Mouse (Mus musculus) olfactory bulb, adult 2 months (tissue): ENCODE measurements around the gene Mpped1. TPM values are rescaled to one million over a fixed set of nuclear protein-coding genes. Genes with fewer than 3 reads are reported as not detected.
A peak's percentile ranks its signal among the peaks of the same experiment; 100 is the strongest.

Experiments
- H3K27ac ChIP-seq: fragments of 200-500 bp; 2 replicates; pipeline ENCODE4 v1.5.1; 2012; ENCODE audit warnings: low read depth, low read length; ENCODE audit not compliant: insufficient read depth
- H3K4me1 ChIP-seq: fragments of 200-500 bp; 2 replicates; pipeline ENCODE4 v1.6.1; 2012; ENCODE audit warnings: low read length; ENCODE audit not compliant: control insufficient read depth, insufficient read depth
- H3K4me3 ChIP-seq: fragments of 200-500 bp; 2 replicates; pipeline ENCODE4 v1.5.1; 2012; ENCODE audit warnings: mild to moderate bottlenecking, low read depth, low read length, moderate library complexity; ENCODE audit not compliant: insufficient read depth
- CTCF ChIP-seq: fragments of 200-500 bp; IDR thresholded peaks from 2 replicates; pipeline ENCODE4 v1.5.1; 2012; ENCODE audit warnings: low read depth, mild to moderate bottlenecking, low read length, moderate library complexity; ENCODE audit not compliant: insufficient read depth
- POLR2A ChIP-seq: fragments of 200-500 bp; IDR thresholded peaks from 2 replicates; pipeline ENCODE4 v1.6.1; 2012; ENCODE audit warnings: mild to moderate bottlenecking, low read depth, low read length, moderate library complexity; ENCODE audit not compliant: insufficient read depth
- WGBS: fragments of 180-500 bp; shearing (Covaris S2); methylation state at CpG from one replicate; pipeline ENCODE4 v1.1.7; 2018; 5-methylcytosine and 5-hydroxymethylcytosine counted together
- polyA plus RNA-seq: library from polyadenylated mRNA; stranded (reverse); fragments of >200 nt; gene quantifications from 2 replicates; pipeline ENCODE4 v1.2.4, GENCODE M21; 2012; ENCODE audit warnings: low replicate concordance; ENCODE audit not compliant: missing spikeins, insufficient read depth, insufficient read length

The Mpped1 gene
- not detected in 2 replicates for polyA plus RNA-seq

DNA sequence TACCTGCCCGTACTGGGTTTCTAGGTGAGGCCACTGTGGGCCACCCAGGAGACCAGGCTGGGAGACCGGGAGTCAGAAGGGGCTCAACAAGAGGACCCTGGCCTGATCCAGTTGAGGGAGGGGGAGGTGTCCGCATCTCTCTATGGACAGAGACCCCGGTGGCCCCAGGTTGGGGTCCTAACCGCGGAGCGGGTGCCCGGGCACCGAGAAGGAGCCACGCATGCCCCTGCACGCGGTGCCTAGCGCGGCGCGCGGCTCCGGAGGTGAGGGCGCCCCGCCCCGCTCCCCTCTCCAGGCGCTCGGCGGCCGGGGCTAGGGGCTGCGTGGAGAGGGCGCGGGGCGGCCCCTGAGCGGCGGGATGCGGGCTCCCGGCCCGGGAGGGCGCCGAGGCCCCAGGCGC is at the start of gene Mpped1:
Gene Mpped1 (plus strand): TSS at position 81 of the 400 bp plus-strand sequence.
- H3K4me1 ChIP-seq: peaks cover 9% of the 10 kb centered on the region; the same call in 1 of the 2 replicates
- peak within 1 kb of the TSS; percentile 60 for H3K4me3 ChIP-seq
- no peak within 1 kb of the TSS for H3K27ac ChIP-seq
- WGBS: 4% methylated on average over 37 of the region's 37 CpGs
- no peak for TF ChIP-seq CTCF
- TF ChIP-seq POLR2A: no peak

DNA sequence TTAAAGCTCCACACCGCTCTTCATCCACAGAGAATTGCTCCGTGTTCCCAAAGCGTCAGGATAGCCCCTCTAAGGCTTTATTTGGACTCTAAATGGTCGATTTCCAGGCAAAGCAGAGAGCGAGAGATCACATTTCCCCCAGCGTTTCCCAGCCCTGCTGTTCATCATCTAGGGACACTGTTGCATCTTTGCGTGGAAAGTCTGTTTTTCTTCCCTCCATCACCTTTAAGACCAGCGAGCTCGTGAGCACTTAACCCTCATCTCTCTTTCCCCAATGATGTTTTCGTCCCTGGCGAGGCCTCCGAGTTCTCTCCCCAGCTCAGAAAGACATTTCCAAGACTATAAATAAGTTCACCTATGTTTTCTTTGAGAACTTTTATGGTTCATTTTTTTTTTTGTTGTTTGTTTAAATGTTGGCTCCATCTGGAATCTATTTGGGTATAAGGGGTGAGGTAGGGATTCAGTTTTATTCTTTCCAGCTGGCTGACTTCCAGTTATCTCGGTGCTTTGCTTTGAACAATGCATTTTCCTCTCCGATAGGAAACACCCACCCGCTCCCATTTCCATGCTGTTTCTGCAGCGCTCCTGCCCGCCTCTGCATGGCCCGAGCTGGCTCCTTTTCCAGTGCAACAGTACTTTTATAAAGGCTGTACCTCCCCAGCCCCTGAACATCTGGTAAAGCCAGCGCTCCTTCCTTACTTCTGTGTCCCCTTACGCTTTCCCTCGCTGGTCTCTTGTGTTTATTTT is 38.4 kb upstream of the Mpped1 start:
- no peak overlapping the region for H3K4me3 ChIP-seq
- no peak for TF ChIP-seq POLR2A
- no peak for TF ChIP-seq CTCF
- peaks cover 16% of the 10 kb centered on the region for H3K4me1 ChIP-seq
- 21% methylated on average over 21 of the region's 21 CpGs for WGBS
- 0 out of 2 replicates have a peak overlapping the region, but pooled peaks have one; percentile 42 for H3K27ac ChIP-seq

DNA sequence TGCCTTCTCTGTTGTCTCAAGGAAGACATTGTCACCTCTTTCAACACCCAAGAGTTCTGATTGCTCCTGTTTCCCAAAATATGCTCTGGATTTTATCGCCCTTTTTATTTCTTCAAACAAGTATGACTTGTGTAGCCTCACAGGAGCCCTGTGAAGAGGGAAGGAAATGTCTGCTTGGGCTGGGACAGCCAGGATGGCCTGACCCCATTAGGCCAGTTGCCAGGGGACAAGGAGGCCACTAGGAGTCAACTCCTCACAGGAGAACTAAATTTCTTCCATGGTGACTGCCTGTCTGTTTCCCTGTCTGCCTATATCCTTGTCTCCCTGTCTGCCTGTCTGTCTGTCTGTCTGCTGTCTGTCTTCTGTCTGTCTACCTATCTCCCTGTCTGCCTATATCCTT is 37.2 kb upstream of the Mpped1 start:
- TF ChIP-seq CTCF: no peak
- no peak for TF ChIP-seq POLR2A
- no peak overlapping the region for H3K4me3 ChIP-seq
- H3K27ac ChIP-seq: no peak overlapping the region
- WGBS: 82% methylated on average over 1 of the region's 1 CpGs
- peaks cover 26% of the 10 kb centered on the region for H3K4me1 ChIP-seq

DNA sequence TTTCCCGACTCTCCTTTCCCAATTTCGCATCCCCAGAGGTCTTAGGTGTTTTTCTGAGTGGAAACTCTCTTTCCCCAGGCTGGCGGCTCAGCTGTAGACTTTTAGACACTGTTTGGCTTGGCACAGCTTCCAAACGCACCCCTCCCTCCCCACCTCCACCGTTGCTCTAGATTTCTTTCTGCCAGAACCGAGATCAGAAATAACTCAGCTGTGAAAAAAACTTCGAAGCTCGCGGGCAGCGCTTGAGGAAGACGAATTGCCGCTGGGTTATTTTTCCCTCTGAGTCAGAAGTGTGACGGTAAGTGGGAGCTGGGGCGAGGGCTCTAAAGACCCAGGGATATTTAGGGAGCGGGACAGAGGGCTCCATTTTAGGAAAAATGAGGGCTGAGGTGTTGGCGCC is 33.0 kb upstream of the Mpped1 start:
- H3K27ac ChIP-seq: no peak overlapping the region
- TF ChIP-seq CTCF (no peak), POLR2A (no peak)
- peaks cover 39% of the 10 kb centered on the region for H3K4me1 ChIP-seq
- no peak overlapping the region for H3K4me3 ChIP-seq
- WGBS: 30% methylated on average over 16 of the region's 16 CpGs

DNA sequence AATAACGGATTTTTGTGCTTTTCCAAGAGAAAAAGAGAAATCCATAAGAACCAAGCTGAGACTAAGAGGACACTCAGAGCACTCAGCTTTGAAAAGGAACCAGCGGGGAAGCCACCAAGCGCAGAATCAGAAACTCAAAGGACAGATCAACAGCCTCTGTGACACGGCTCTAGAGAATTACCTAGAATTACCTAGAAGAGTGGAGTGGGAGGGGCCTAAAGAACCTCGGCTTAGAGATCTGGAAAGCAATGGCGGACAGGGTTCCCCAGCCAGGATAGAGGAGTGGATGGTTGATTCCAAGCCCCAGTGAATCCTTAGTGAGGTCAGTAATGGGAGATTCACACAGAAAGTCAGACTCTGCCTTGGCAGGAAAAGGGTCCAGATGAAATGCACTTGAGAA is 30.3 kb upstream of the Mpped1 start:
- TF ChIP-seq CTCF (no peak), POLR2A (no peak)
- Histone ChIP-seq H3K27ac (no peak overlapping the region), H3K4me1 (peaks cover 31% of the 10 kb centered on the region), H3K4me3 (no peak overlapping the region)
- 68% methylated on average over 6 of the region's 6 CpGs for WGBS

DNA sequence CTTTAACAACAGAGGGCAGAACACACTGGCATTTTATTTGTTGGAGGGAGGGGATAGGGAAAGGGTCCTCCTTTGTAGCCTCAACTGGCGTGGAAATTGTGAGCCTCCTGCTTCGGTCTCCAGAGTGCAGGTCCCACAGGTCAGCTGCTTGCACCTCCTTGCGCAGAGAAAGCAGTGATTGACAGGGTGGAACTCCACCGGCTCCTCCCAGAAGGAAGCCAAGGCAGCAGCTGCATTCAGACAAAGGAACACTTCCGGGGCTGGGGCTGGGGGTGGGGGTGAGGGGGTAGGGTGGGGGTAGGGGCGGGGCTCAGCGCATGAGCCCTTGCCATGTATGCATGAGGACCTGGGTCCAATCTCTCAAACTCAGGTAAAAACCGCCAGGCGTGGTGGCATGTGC is 29.8 kb upstream of the Mpped1 start:
- TF ChIP-seq POLR2A: no peak
- no peak for TF ChIP-seq CTCF
- no peak overlapping the region for H3K27ac ChIP-seq
- 59% methylated on average over 9 of the region's 9 CpGs for WGBS
- H3K4me1 ChIP-seq: peaks cover 31% of the 10 kb centered on the region
- H3K4me3 ChIP-seq: no peak overlapping the region

DNA sequence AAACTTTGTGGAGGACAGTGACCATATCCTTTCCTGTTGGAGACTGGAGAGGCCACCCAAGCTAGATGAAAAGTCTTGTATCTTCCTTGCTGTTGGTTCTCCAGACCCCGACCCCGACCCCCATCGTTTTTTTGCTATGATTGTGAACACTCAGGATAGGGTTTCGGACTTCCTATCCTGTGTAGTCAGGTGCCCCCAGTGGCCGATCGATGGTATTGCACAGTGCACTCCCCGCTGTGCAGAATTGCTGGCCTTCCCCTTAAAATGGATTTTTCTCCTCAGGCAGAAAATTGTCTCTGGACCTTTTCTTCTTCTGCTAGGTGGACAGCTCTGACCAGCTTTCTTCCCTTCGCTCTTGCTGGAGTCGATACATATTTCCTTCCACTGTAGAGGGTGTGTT is 22.5 kb upstream of the Mpped1 start:
- WGBS: 21% methylated on average over 9 of the region's 9 CpGs
- H3K4me3 ChIP-seq: no peak overlapping the region

DNA sequence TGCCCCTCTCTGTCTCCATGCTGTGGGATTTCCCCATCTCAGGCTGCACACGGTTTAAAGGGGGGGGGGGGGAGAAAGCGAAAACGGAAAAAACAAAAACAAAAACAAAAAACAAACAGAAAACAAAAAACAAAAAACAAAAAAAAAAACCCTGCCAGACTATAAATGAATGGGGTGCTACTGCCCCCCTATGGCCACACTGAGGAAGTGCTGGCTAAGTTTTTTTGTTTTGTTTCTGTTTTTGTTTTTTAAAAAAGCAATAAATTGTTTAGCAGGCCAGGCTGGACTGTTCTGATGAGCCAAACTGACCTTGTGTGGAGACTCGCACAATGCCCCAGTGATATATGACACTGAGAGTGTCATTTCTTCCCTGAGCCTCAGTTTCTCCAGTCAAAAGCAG is 20.3 kb upstream of the Mpped1 start:
- no peaks in the 10 kb centered on the region; the same call in 1 of the 2 replicates for H3K4me1 ChIP-seq
- no peak for TF ChIP-seq POLR2A
- 0 out of 2 replicates have a peak, but pooled peaks have one; percentile 20 for TF ChIP-seq CTCF
- H3K4me3 ChIP-seq: no peak overlapping the region
- 9% methylated on average over 4 of the region's 4 CpGs for WGBS
- H3K27ac ChIP-seq: no peak overlapping the region

More for the DNA sequence above, 22.5 kb upstream of the Mpped1 start:
- TF ChIP-seq POLR2A (no peak), CTCF (peak; percentile 72; the same call in 1 of the 2 replicates)
- no peak overlapping the region for H3K27ac ChIP-seq
- no peaks in the 10 kb centered on the region; the same call in 1 of the 2 replicates for H3K4me1 ChIP-seq

DNA sequence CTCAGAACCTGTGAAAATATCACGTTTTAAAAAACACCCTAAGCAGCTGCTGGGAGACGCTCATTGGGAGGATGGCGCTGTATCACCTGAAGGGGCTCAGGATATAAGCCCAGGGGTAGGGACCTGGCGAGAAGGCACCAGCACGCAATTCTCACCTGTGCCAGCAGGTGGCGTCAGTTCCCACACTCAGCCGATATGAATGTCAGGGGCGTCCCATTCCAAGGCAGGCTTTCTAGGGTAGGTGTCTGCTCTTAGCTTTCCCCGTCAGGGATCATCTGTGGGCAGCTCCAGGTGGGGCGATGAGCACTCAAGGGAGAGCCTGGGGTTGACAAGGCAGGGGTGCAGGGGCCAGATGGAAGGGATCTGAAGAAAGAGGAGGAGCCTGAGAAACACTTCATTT is 18.6 kb upstream of the Mpped1 start:
- Histone ChIP-seq H3K4me3 (no peak overlapping the region), H3K4me1 (no peaks in the 10 kb centered on the region; the same call in 1 of the 2 replicates), H3K27ac (no peak overlapping the region)
- TF ChIP-seq CTCF: peak; percentile 92
- no peak for TF ChIP-seq POLR2A
- 5% methylated on average over 10 of the region's 10 CpGs for WGBS
